Mouse (Mus musculus): Measurements from ENCODE around the gene Rpe65. TPM values are rescaled to one million over a fixed set of nuclear protein-coding genes. Genes with fewer than 3 reads are reported as not detected.

Rpe65 gene
- not detected in 2 replicates for polyA plus RNA-seq (2016; fragmentation: Nextera tagmentation; extraction: Ambion mirVana)

DNA sequence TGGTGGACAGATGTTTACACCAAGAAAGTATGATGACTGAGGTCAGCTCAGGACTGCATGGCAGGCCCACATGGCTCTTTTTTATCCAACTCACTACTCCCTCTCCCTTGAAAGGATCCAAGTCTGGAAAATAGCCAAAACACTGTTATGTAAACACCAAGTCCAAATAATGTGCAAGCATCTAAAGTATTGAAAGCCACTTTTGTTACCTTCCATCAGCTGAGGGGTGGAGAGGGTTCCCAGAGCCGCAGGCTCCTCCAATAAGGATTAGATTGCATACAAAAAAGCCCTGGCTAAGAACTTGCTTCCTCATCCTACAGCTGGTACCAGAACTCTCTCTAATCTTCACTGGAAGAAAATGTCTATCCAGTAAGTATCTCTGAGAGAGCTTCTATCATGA, at the start of gene Rpe65:
Gene Rpe65 (plus strand): TSS at position 301 of the 400 bp plus-strand sequence.
- Histone ChIP-seq H3K27me3 (replicated peaks) (no peaks in the 10 kb centered on the region), H3K27ac (no peak within 1 kb of the TSS), H3K4me2 (no peak within 1 kb of the TSS), H3K9me3 (replicated peaks) (no peaks in the 10 kb centered on the region), H3K4me1 (no peaks in the 10 kb centered on the region), H3K9ac (no peak within 1 kb of the TSS), H3K36me3 (no peaks in the 10 kb centered on the region), H3K4me3 (no peak within 1 kb of the TSS)
- 43% methylated on average over 1 of the region's 1 CpGs for WGBS (ENCODE audit: insufficient replicate concordance)
- no peak for ATAC-seq

DNA sequence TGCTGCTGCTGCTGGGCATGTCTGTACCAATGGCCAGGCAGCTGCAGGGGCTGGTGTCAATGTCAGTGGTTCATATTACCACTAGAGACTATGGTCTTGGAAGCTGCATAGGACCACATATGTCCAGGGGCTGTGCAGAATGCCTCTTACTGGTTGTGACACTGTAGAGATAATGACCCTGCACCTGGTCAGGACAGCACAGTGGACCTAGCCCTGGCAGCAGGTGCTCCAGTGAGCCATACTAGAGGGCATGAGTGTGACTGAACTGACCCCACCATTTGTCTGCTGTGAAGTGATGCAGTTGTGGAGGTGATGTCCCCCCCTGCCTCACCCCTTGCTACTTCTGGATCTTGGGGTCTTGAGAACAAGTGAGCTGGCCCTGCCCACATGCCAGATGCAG, 48.8 kb upstream of the Rpe65 start:
- H3K9ac ChIP-seq, result no peak overlapping the region
- no peaks in the 10 kb centered on the region for H3K4me1 ChIP-seq
- no peaks in the 10 kb centered on the region for H3K36me3 ChIP-seq
- no peaks in the 10 kb centered on the region for H3K27me3 ChIP-seq (replicated peaks)
- no peaks in the 10 kb centered on the region for H3K9me3 ChIP-seq (replicated peaks)
- no peak for ATAC-seq
- no peak overlapping the region for H3K4me3 ChIP-seq
- H3K27ac ChIP-seq, result no peak overlapping the region
- H3K4me2 ChIP-seq, result no peak overlapping the region

DNA sequence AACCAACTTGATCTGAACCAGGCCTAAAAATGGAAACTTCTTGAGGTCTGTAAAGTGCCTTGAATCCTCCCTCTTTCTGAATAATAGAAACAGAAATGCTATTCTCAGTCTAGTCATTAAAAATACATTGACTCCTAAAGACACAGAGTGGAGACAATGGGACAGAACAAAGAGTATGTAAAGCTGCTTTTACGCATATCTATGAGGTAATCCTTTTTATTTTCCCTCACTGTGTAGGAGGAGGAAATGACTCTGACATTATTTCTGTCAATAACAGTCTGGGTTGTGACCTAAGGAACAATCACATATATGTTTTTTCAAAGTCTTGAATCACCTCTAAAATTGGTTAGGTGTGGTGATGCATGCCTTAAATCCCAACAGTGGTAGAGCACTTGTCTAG, 16.0 kb downstream of the Rpe65 start:
- 72% methylated on average over 1 of the region's 1 CpGs for WGBS (ENCODE audit: insufficient replicate concordance)
- H3K36me3 ChIP-seq, result no peaks in the 10 kb centered on the region
- H3K27me3 ChIP-seq (replicated peaks), result no peaks in the 10 kb centered on the region
- no peak overlapping the region for H3K4me3 ChIP-seq
- no peak for ATAC-seq
- H3K9me3 ChIP-seq (replicated peaks), result no peaks in the 10 kb centered on the region
- H3K4me2 ChIP-seq, result no peak overlapping the region
- H3K9ac ChIP-seq, result no peak overlapping the region
- H3K4me1 ChIP-seq, result no peaks in the 10 kb centered on the region
- no peak overlapping the region for H3K27ac ChIP-seq

DNA sequence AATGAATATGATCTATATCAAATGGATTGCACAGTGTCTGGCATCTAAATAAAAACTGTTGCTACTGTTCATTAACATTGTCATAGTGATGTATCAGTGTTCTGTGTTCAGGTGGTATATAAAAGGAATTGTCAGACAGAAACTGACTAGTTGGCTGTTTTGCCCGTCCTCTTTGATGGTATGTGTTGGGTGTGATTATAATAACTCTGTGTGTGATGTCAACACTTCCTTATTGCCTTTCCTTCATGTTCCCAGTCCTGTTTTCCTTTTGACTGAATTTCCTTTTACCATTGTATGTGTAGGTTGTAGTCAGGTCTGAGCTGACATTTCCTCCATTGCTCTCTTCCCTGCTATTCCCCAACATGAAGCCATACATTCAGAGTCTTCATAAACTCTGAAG, 22.1 kb downstream of the Rpe65 start:
- no peaks in the 10 kb centered on the region for H3K36me3 ChIP-seq
- no peak for ATAC-seq
- no peak overlapping the region for H3K4me2 ChIP-seq
- no peaks in the 10 kb centered on the region for H3K27me3 ChIP-seq (replicated peaks)
- no peak overlapping the region for H3K27ac ChIP-seq
- H3K4me3 ChIP-seq, result no peak overlapping the region
- H3K4me1 ChIP-seq, result no peaks in the 10 kb centered on the region
- no peaks in the 10 kb centered on the region for H3K9me3 ChIP-seq (replicated peaks)
- H3K9ac ChIP-seq, result no peak overlapping the region
- WGBS (ENCODE audit: insufficient replicate concordance), result 19% methylated on average over 1 of the region's 1 CpGs

DNA sequence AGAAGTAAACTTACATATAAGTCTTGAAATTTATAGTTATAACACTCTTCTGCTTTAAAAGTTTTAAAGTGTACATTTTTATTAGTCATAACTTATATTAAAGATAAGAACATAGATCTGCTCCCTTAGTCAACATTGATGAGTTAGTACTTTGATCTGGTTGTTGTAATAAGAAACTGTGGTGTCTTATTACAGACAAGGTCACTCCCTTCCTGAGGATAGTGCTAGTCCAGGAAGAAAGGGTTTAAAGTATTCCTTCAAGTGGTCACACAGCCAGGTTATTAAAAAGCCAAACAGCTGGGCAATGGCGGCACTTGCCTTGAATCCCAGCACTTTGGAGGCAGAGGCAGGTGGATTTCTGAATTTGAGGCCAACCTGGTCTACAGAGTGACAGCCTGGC, 25.0 kb downstream of the Rpe65 start:
- H3K9ac ChIP-seq, result no peak overlapping the region
- no peak for ATAC-seq
- H3K4me3 ChIP-seq, result no peak overlapping the region
- H3K27me3 ChIP-seq (replicated peaks), result no peaks in the 10 kb centered on the region
- WGBS (ENCODE audit: insufficient replicate concordance), result 60% methylated on average over 1 of the region's 1 CpGs
- no peak overlapping the region for H3K4me2 ChIP-seq
- no peaks in the 10 kb centered on the region for H3K36me3 ChIP-seq
- no peak overlapping the region for H3K27ac ChIP-seq
- no peaks in the 10 kb centered on the region for H3K9me3 ChIP-seq (replicated peaks)
- H3K4me1 ChIP-seq, result no peaks in the 10 kb centered on the region

DNA sequence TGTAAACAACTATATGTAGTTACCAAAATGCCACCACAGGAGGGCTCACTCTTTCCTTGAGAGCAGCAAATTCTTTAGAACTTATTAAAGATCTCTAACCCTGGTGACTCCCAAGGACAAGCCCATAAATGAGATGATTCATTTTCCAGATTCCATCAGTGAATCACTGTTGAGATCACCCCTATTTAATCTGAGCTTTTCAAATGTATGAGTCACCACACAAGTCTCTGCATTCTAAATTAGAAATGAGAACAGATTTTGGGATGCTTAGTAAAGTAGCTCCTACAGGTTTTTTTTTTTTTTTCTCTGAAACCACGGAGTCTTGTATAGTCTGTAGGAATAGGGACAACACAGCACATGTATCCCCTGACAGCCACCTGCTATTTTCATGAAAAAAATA, 61.8 kb downstream of the Rpe65 start:
- 38% methylated on average over 1 of the region's 1 CpGs for WGBS (ENCODE audit: insufficient replicate concordance)
- Histone ChIP-seq H3K27ac (no peak overlapping the region), H3K9ac (no peak overlapping the region), H3K4me1 (no peaks in the 10 kb centered on the region), H3K36me3 (no peaks in the 10 kb centered on the region), H3K4me3 (no peak overlapping the region), H3K4me2 (no peak overlapping the region), H3K27me3 (replicated peaks) (no peaks in the 10 kb centered on the region), H3K9me3 (replicated peaks) (no peaks in the 10 kb centered on the region)
- ATAC-seq, result no peak

DNA sequence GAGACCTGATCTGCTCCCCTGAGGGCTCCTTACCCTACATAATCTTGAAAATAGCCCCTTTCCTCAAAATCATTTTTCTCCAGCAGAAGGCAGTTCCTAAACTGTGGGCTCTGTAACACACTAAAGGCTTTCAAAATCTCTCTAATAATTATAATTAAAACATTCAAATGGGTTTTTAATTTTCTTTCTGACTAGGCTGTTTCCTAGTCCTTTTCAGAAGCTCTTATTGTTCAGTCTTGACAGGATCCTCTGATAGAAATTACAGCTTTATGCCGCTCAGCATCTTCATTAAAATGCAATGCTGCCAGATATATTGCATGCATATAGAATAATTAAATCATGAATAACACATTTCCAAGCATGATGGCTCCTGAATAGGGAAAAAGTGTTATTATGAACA, 64.4 kb downstream of the Rpe65 start:
- WGBS (ENCODE audit: insufficient replicate concordance), result 88% methylated on average over 1 of the region's 1 CpGs
- no peaks in the 10 kb centered on the region for H3K9me3 ChIP-seq (replicated peaks)
- no peak overlapping the region for H3K9ac ChIP-seq
- H3K27me3 ChIP-seq (replicated peaks), result no peaks in the 10 kb centered on the region
- no peak overlapping the region for H3K4me2 ChIP-seq
- no peak overlapping the region for H3K4me3 ChIP-seq
- no peaks in the 10 kb centered on the region for H3K4me1 ChIP-seq
- H3K27ac ChIP-seq, result no peak overlapping the region
- ATAC-seq, result no peak
- no peaks in the 10 kb centered on the region for H3K36me3 ChIP-seq

Other genes starting within 250 kb of the Rpe65 start
- 27.7 and 28.5 TPM in 2 replicates for gene Depdc1a, start 103.7 kb upstream of the Rpe65 start, polyA plus RNA-seq (2016; fragmentation: Nextera tagmentation; extraction: Ambion mirVana)
- gene Wls, start 240.5 kb downstream of the Rpe65 start, polyA plus RNA-seq (2016; fragmentation: Nextera tagmentation; extraction: Ambion mirVana), result 14.3 and 14.4 TPM in 2 replicates

Measured in liver, embryonic 12.5 days (tissue).